Mouse (Mus musculus): ENCODE results near the gene Cldnd1.

- TF ChIP-seq CTCF (IDR thresholded peaks at IDR 0.05; ENCODE audit: borderline replicate concordance, insufficient read depth, low read depth, low read length) (no peak), POLR2A (IDR thresholded peaks at IDR 0.05; ENCODE audit: borderline replicate concordance, insufficient read depth, low read length) (no peak)
These were observed 45.7 kb upstream of the Cldnd1 start for GRCm38 (mm10) chr16:58682046-58682445.
